Mouse (Mus musculus) embryonic facial prominence, embryonic 10.5 days (tissue): ENCODE data around the gene Selenoi. TPM values are rescaled to one million over a fixed set of nuclear protein-coding genes. Genes with fewer than 3 reads are reported as not detected.
A peak's percentile ranks its signal among the peaks of the same experiment; 100 is the strongest.

Experiments used
- DNase-seq: peaks from one replicate; pipeline ENCODE4 v3.0.0-alpha.2; 2017; ENCODE audit warnings: low spot score
- H3K27ac ChIP-seq: fragments of 300-500 bp; sonication (generic); replicated peaks from 2 replicates; pipeline ENCODE4 v1.5.1; 2016; ENCODE audit warnings: mild to moderate bottlenecking
- H3K27me3 ChIP-seq: fragments of 300-500 bp; sonication (generic); replicated peaks from 2 replicates; pipeline ENCODE4 v1.6.1; 2016; ENCODE audit warnings: low read depth, mild to moderate bottlenecking; ENCODE audit not compliant: poor library complexity, severe bottlenecking
- H3K36me3 ChIP-seq: fragments of 300-500 bp; sonication (generic); replicated peaks from 2 replicates; pipeline ENCODE4 v1.6.1; 2016; ENCODE audit warnings: mild to moderate bottlenecking, moderate library complexity
- H3K4me1 ChIP-seq: fragments of 300-500 bp; sonication (generic); 2 replicates; pipeline ENCODE4 v1.6.1; 2016
- H3K4me3 ChIP-seq: fragments of 300-500 bp; sonication (generic); 2 replicates; pipeline ENCODE4 v1.5.1; 2016; ENCODE audit warnings: mild to moderate bottlenecking, moderate library complexity
- H3K9me3 ChIP-seq: fragments of 300-500 bp; sonication (generic); 2 replicates; pipeline ENCODE4 v1.6.1; 2016; ENCODE audit warnings: mild to moderate bottlenecking
- WGBS: fragments of 180-500 bp; shearing (Covaris S2); methylation state at CpG from one replicate; pipeline ENCODE4 v1.1.7; 2016; 5-methylcytosine and 5-hydroxymethylcytosine counted together
- polyA plus RNA-seq: library from polyadenylated mRNA; unstranded; fragments of >200 nt; fragmentation: Nextera tagmentation; extraction: Ambion mirVana; gene quantifications from 2 replicates; pipeline ENCODE4 v1.2.1, GENCODE M21; 2016

The Selenoi gene
- polyA plus RNA-seq, result 21.0 and 21.7 TPM in 2 replicates

GRCm38 (mm10) chr5:30232271-30232971, at the start of gene Selenoi:
Gene Selenoi, plus strand, starts transcription at chr5:30232581.
- Histone ChIP-seq H3K4me3 (peak within 1 kb of the TSS; percentile 76), H3K4me1 (peaks cover 30% of the 10 kb centered on the region)
- WGBS, result 2% methylated on average over 71 of the region's 71 CpGs

DNA sequence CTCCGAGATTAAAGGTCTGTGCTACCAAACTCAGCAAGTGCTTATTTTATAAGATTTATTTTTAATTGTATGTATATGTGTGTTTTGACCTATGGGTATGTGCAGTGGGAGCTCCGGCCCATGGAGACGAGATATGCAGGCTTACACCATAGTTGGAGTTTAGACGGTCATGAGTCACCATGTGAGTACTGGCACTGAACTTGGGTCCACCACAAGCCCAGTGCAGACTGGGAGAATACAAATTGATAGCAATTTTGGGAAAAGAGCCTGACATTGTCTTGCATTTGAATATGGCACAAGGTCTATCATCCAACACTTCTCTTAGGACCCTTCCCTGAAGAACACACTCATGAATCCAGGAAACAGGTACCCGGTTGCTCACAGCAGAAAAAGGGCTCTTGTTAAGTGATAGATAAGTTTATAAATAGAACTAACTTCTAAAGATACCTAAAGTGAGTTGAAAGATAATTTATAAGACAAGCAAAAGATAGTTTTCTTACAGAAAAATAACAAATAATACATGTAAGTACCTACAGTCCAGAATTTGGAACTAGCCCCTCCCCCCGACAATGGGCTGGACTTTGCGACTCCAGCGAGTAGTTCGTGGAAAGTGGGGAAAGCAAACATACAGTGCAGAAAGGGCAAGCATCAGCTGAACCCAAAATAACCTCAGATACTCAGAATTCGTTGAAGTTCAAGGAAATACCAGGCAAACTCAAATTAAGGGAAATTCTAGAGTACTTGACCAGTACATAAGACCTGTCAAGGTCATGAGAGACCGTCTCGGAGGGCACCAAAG, 44.5 kb upstream of the Selenoi start:
- H3K36me3 ChIP-seq, result peaks cover 46% of the 10 kb centered on the region
- H3K9me3 ChIP-seq, result no peaks in the 10 kb centered on the region
- H3K4me3 ChIP-seq, result no peak overlapping the region
- no peaks in the 10 kb centered on the region for H3K27me3 ChIP-seq
- H3K4me1 ChIP-seq, result no peaks in the 10 kb centered on the region
- 91% methylated on average over 12 of the region's 12 CpGs for WGBS
- no peak overlapping the region for H3K27ac ChIP-seq
- DNase-seq, result no peak

More at GRCm38 (mm10) chr5:30232271-30232971, at the start of gene Selenoi:
- H3K36me3 ChIP-seq, result peaks cover 12% of the 10 kb centered on the region
- no peaks in the 10 kb centered on the region for H3K27me3 ChIP-seq
- DNase-seq, result peak; percentile 98
- H3K9me3 ChIP-seq, result peaks cover 6% of the 10 kb centered on the region; the same call in 1 of the 2 replicates
- H3K27ac ChIP-seq, result peak within 1 kb of the TSS; percentile 88

DNA sequence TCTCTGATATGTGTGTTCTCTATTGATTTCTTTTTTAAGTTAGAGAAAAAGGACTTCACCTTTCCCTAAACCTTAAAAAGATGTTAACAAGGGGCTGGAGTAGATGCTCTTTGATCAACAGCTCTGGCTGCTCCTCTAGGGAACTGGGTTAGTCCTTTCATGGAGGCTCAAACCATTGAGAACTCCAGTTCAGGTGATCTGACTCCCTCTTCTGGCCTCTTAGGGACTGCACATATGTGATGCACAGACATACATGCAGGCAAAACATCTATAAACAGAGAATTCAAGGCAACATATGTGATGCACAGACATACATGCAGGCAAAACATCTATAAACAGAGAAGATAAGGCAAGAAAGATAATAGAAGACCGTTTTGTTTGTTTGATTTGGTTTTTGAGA, 39.9 kb upstream of the Selenoi start:
- no peaks in the 10 kb centered on the region for H3K27me3 ChIP-seq
- peaks cover 13% of the 10 kb centered on the region for H3K36me3 ChIP-seq
- no peaks in the 10 kb centered on the region for H3K4me1 ChIP-seq
- no peaks in the 10 kb centered on the region for H3K9me3 ChIP-seq
- H3K27ac ChIP-seq, result no peak overlapping the region
- WGBS, result 86% methylated on average over 1 of the region's 1 CpGs
- no peak for DNase-seq
- H3K4me3 ChIP-seq, result no peak overlapping the region

GRCm38 (mm10) chr5:30195340-30195739, 37.0 kb upstream of the Selenoi start:
- WGBS, result 91% methylated on average over 5 of the region's 5 CpGs
- Histone ChIP-seq H3K27ac (no peak overlapping the region), H3K4me3 (no peak overlapping the region), H3K9me3 (no peaks in the 10 kb centered on the region), H3K4me1 (no peaks in the 10 kb centered on the region), H3K36me3 (no peaks in the 10 kb centered on the region), H3K27me3 (no peaks in the 10 kb centered on the region)
- no peak for DNase-seq

DNA sequence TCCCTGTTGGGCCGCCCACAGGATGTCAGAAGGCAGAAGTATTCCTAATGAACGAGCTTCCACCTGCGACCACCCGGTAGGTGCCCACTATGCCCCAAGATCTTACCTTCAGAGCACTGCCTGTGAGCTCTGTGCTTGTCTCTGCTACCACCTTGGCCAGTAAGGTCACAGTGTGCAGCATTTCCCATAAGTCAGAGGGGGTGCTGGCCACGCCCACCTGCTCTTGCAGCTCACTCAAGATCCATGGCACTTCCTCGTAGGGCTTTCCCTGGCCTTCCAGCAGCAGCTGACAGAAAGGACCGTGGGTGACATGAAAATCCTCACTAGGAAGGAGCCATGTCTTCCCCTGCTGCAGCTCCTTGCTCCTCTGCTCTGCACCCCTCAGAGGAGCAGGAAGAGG, 34.1 kb upstream of the Selenoi start:
- Histone ChIP-seq H3K4me3 (no peak overlapping the region), H3K27ac (no peak overlapping the region), H3K27me3 (no peaks in the 10 kb centered on the region), H3K4me1 (no peaks in the 10 kb centered on the region), H3K9me3 (no peaks in the 10 kb centered on the region), H3K36me3 (no peaks in the 10 kb centered on the region)
- no peak for DNase-seq
- WGBS, result 78% methylated on average over 7 of the region's 7 CpGs

DNA sequence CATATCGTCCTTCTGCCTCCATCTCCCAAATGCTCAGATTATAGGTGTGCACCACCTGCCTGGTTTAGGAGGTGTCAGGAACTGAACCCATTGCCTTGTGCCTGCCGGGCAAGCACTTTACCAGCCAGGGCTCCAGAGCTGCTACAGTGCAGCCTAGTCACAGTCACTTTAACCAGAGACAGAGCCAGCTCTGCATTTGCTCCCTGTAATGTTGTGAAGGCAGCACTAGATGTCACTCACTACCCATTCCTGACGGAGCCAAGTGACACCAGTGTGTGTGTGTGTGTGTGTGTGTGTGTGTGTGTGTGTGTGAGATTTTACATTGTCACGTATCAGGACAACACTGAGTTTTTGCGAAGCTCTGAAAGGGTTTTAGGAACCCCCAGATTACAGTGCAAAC, 30.9 kb upstream of the Selenoi start:
- H3K27ac ChIP-seq, result no peak overlapping the region
- DNase-seq, result peak; percentile 36
- no peak overlapping the region for H3K4me3 ChIP-seq
- H3K36me3 ChIP-seq, result no peaks in the 10 kb centered on the region
- no peaks in the 10 kb centered on the region for H3K27me3 ChIP-seq
- H3K9me3 ChIP-seq, result no peaks in the 10 kb centered on the region
- WGBS, result 57% methylated on average over 5 of the region's 5 CpGs
- no peaks in the 10 kb centered on the region for H3K4me1 ChIP-seq

- H3K9me3 ChIP-seq, result no peaks in the 10 kb centered on the region
- WGBS, result 88% methylated on average over 7 of the region's 7 CpGs
- H3K4me3 ChIP-seq, result no peak overlapping the region
- no peaks in the 10 kb centered on the region for H3K36me3 ChIP-seq
- no peaks in the 10 kb centered on the region for H3K27me3 ChIP-seq
- no peaks in the 10 kb centered on the region for H3K4me1 ChIP-seq
- H3K27ac ChIP-seq, result no peak overlapping the region
- DNase-seq, result no peak
These were observed 30.2 kb upstream of the Selenoi start for GRCm38 (mm10) chr5:30202221-30202620.

GRCm38 (mm10) chr5:30203216-30203885, 29.0 kb upstream of the Selenoi start:
- WGBS, result 82% methylated on average over 10 of the region's 10 CpGs
- H3K36me3 ChIP-seq, result no peaks in the 10 kb centered on the region
- no peak for DNase-seq
- H3K4me1 ChIP-seq, result no peaks in the 10 kb centered on the region
- no peaks in the 10 kb centered on the region for H3K9me3 ChIP-seq
- H3K27me3 ChIP-seq, result no peaks in the 10 kb centered on the region
- no peak overlapping the region for H3K4me3 ChIP-seq
- no peak overlapping the region for H3K27ac ChIP-seq

DNA sequence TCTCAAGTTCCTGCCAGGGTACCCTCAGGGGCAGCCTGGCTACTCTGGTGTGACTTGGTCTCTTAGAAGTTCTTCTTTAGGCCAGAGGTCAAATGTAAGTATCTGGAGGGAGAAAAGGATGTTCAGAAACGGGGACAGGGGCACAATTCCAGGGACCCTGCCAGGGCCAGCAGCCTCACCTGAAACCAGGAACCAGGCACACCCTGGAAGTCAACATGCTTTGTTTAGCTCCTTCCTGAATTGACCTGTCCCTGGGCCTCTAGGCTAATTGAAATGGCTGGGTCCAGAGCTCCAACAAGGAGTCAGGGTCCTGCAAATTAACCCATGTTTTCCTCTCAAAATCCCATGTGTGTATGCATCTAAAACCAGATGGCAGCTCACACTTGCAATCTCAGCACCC, 27.9 kb upstream of the Selenoi start:
- 35% methylated on average over 1 of the region's 1 CpGs for WGBS
- DNase-seq, result no peak
- Histone ChIP-seq H3K27me3 (no peaks in the 10 kb centered on the region), H3K9me3 (no peaks in the 10 kb centered on the region), H3K4me1 (no peaks in the 10 kb centered on the region), H3K27ac (no peak overlapping the region), H3K4me3 (no peak overlapping the region), H3K36me3 (no peaks in the 10 kb centered on the region)

DNA sequence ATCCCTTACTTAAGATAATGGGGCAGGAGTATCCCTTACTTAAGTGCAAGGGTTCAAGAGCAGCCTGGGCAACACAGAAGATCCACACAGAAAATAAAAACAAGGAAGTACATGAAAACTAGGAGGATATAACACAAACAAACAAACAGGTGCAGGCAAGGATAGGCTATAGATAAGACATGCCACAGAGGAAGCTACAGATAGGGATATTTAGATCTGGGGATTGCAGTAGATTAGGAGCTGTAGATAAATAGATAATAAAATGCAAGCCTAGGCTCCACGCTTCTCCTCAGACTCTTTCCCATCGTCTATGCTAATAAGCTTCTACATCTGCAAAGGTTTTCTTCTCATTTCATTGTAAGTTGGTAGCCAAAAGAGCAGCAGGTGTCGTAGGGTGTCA, 27.3 kb upstream of the Selenoi start:
- Histone ChIP-seq H3K36me3 (no peaks in the 10 kb centered on the region), H3K27ac (no peak overlapping the region), H3K9me3 (no peaks in the 10 kb centered on the region), H3K4me3 (no peak overlapping the region), H3K27me3 (no peaks in the 10 kb centered on the region), H3K4me1 (no peaks in the 10 kb centered on the region)
- no peak for DNase-seq
- whole genome bisulfite sequencing, result 68% methylated on average over 3 of the region's 3 CpGs

DNA sequence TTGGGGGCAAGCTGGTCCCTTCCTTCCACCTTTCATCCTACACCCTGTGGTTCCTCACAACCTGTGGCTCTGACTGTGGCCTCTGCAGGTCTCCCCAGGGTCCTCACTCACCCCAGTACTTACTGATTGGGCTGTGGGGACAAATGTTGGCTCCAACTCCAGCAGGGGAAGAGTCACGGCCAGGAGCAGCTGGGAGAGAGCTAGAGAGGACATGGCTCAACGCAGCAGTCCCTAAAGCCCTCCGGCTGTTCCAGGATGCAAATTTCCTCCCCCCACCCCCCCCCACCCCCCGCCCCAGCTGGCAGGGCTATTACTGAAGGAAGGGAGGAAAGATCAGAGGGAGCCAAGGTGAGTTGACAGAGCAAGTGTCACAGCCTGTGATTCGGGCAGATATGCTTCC, 26.9 kb upstream of the Selenoi start, which contains the start of gene Adgrf3:
Adgrf3 (minus strand) TSS at position 230 of the 400 bp plus-strand sequence.
- Histone ChIP-seq H3K4me1 (no peaks in the 10 kb centered on the region), H3K27ac (no peak within 1 kb of the TSS), H3K9me3 (no peaks in the 10 kb centered on the region), H3K36me3 (no peaks in the 10 kb centered on the region), H3K27me3 (no peaks in the 10 kb centered on the region), H3K4me3 (no peak within 1 kb of the TSS)
- WGBS, result 44% methylated on average over 5 of the region's 5 CpGs
- DNase-seq, result no peak

DNA sequence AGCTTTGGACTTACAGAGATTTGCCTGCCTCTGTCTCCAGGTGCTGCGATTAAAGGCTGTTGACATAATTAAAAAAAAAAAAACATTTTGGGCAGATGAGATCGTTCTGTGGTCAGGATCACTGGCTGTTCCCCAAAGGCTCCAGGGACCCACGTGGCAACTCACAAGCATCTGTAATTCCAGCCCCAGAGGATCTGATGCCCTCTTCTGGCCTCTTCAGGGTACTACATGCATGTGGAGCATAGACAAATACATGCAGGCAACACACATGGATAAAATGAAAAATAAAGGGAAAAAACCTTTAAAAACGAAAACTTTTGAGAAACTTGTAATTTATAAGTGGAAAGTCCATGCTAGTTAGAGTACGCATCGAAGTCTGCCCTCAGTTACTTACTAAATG, 25.1 kb upstream of the Selenoi start:
- peak; percentile 40 for DNase-seq
- H3K4me3 ChIP-seq, result no peak overlapping the region
- no peaks in the 10 kb centered on the region for H3K4me1 ChIP-seq
- no peaks in the 10 kb centered on the region for H3K27me3 ChIP-seq
- no peak overlapping the region for H3K27ac ChIP-seq
- H3K36me3 ChIP-seq, result no peaks in the 10 kb centered on the region
- WGBS, result 65% methylated on average over 6 of the region's 6 CpGs
- H3K9me3 ChIP-seq, result no peaks in the 10 kb centered on the region
